Mouse (Mus musculus) neural tube, postnatal 0 days (tissue): ENCODE results near the gene Aqp2. TPM values are rescaled to one million over a fixed set of nuclear protein-coding genes. Genes with fewer than 3 reads are reported as not detected.

Source experiments
- polyA plus RNA-seq: library from polyadenylated mRNA; unstranded; fragments of >200 nt; fragmentation: Nextera tagmentation; extraction: Ambion mirVana; gene quantifications from 2 replicates; pipeline ENCODE4 v1.2.1, GENCODE M21; 2015

Aqp2 gene
- not detected in 2 replicates for polyA plus RNA-seq

DNA sequence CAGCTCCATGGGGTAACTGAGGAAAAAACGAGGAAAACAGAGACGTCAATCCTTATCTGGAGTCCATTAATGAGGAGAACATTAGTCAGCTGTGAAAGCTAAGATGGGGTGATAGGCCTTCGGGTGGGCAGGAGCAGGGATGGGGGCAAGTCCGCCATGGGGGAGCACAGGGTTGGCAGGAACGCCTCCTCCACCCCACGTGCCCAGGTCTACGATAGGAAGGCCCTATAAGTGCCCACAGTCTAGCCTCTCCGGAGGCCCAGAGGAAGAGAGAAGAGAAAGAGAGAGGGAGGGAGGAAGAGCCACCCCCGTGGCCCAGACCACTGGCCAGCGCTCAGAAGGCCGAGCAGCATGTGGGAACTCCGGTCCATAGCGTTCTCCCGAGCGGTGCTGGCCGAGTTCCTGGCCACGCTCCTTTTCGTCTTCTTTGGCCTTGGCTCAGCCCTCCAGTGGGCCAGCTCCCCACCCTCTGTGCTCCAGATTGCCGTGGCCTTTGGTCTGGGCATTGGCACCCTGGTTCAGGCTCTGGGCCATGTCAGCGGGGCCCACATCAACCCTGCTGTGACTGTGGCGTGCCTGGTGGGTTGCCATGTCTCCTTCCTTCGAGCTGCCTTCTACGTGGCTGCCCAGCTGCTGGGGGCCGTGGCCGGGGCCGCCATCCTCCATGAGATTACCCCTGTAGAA is at the start of gene Aqp2:
Aqp2 (plus strand) TSS at position 254 of the 684 bp plus-strand sequence.

DNA sequence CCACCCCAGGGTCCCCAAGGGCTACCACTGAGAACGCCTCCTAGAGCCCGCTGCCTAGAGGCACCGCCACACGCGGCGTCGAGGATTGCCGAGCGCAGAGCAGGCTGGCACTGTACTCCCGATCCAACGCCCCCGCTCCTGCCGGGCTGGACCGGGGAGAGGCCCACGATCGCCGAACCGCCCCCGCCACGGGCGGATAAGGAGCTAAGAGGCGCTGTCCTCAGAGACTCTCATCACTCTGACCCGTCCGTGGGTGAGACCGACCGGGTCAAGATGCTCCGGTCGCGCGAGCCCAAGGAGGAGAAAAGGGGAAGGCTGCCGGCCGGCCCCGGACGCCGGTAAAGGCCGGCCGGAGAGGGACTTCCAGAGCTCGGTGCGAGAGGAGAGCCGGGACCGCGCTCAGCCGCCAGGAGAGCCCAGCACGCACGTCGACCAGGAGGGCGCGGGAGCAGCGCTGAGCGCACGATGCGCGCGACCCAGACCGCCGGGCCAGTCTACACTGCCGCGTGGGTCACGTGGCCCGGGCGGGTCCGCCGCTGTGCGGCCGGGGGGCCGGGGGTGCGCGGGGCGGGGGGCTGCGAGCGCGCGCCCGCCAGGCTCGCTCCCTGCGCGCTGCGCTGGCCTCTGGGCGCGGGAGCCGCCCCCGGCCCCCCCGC is 11.7 kb downstream of the Aqp2 start, which contains the start of gene Aqp5:
Aqp5 (plus strand) TSS at position 354 of the 656 bp plus-strand sequence.

DNA sequence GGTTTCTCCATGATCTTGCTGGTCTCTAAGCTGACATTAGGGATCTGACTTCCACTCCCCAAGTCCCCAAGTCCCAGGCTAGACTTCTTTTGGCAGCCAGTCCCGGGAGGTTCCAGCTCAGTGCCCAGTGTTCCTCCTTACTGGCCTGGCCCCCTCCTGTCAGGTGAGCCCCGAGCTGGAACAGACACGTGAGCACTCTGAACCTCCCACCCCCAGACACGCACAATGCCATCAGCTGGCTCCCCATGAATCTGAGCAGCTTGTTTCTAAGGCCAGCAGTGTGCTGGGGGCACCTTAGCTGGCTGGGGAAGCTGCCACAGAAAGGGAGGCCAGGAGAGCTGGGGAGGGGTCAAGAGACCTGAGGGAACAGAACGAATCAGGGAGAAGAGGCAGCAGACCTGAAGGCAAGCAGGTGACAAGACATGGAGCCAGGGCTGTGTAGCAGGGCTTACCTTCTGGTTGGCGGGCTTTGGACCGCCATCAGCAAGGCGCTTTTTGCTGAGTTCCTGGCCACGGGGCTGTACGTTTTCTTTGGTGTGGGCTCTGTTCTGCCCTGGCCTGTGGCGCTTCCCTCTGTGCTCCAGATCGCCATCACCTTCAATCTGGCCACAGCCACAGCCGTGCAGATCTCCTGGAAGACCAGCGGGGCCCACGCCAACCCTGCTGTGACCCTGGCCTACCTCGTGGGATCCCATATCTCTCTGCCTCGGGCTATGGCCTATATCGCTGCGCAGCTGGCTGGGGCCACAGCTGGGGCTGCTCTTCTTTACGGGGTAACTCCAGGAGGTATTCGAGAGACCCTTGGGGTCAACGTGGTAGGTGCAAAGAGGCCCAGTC is 22.3 kb downstream of the Aqp2 start, which contains the start of gene Aqp6:
Aqp6 (plus strand) TSS at position 415 of the 837 bp plus-strand sequence.

Other genes starting within 250 kb of the Aqp2 start
- 7.1 and 7.3 TPM in 2 replicates for gene Fmnl3, start 208.6 kb upstream of the Aqp2 start, polyA plus RNA-seq
- 378 and 390 TPM in 2 replicates for gene Tmbim6, start 186.2 kb upstream of the Aqp2 start, polyA plus RNA-seq
- gene Nckap5l, start 121.3 kb upstream of the Aqp2 start, polyA plus RNA-seq: 11.6 and 12.3 TPM in 2 replicates
- 15.1 TPM in 2 replicates for gene Bcdin3d, start 104.3 kb upstream of the Aqp2 start, polyA plus RNA-seq
- 68.2 and 77.4 TPM in 2 replicates for gene Faim2, start 50.9 kb upstream of the Aqp2 start, polyA plus RNA-seq
- gene Aqp5, start 11.7 kb downstream of the Aqp2 start, polyA plus RNA-seq: 1.2 and 1.6 TPM in 2 replicates
- gene Aqp6, start 22.3 kb downstream of the Aqp2 start, polyA plus RNA-seq: 0.40 and 0.45 TPM in 2 replicates
- gene Racgap1, start 72.6 kb downstream of the Aqp2 start, polyA plus RNA-seq: 32.7 and 34.8 TPM in 2 replicates
- 53.5 and 64.6 TPM in 2 replicates for gene Asic1, start 91.3 kb downstream of the Aqp2 start, polyA plus RNA-seq
- gene Smarcd1, start 123.1 kb downstream of the Aqp2 start, polyA plus RNA-seq: 70.2 and 74.3 TPM in 2 replicates
- gene Gm17349, start 126.4 kb downstream of the Aqp2 start, polyA plus RNA-seq: not detected in 2 replicates
- gene Gpd1, start 138.5 kb downstream of the Aqp2 start, polyA plus RNA-seq: 6.2 and 6.8 TPM in 2 replicates
- gene Cox14, start 146.6 kb downstream of the Aqp2 start, polyA plus RNA-seq: 236 TPM in 2 replicates
- 82.5 and 84.5 TPM in 2 replicates for gene Cers5, start 193.8 kb downstream of the Aqp2 start, polyA plus RNA-seq